Mouse (Mus musculus) ZHBTc4 (cell line): ENCODE results near the gene Satb2.
"Not testable (repeated sequence)": the region's sequence is repeated elsewhere in the genome, so short reads cannot be mapped to it uniquely, and the experiment has no call there.

Experiments
- DNase-seq: peaks from one replicate; pipeline ENCODE4 v3.0.0-alpha.2; 2011; ENCODE audit warnings: low read depth, low spot score

Gene Satb2

GRCm38 (mm10) chr1:56833984-56834900 lies 144.2 kb downstream of the Satb2 start:
- no peak for DNase-seq

- no peak for DNase-seq
Measured at GRCm38 (mm10) chr1:56833307-56833706, 145.1 kb downstream of the Satb2 start.

- DNase-seq: no peak
Measured at GRCm38 (mm10) chr1:56832738-56833137, 145.7 kb downstream of the Satb2 start.

- no peak for DNase-seq
Measured at GRCm38 (mm10) chr1:56822735-56823134, 155.7 kb downstream of the Satb2 start.

GRCm38 (mm10) chr1:56822025-56822424 lies 156.4 kb downstream of the Satb2 start:
- DNase-seq: no peak

GRCm38 (mm10) chr1:56813506-56813905 lies 164.9 kb downstream of the Satb2 start:
- no peak for DNase-seq

- DNase-seq: no peak
Measured at GRCm38 (mm10) chr1:56812961-56813360, 165.5 kb downstream of the Satb2 start.

- no peak for DNase-seq
Measured at GRCm38 (mm10) chr1:56811486-56811885, 167.0 kb downstream of the Satb2 start.

GRCm38 (mm10) chr1:56806006-56806405 lies 172.4 kb downstream of the Satb2 start:
- no peak for DNase-seq

- DNase-seq: no peak
Measured at GRCm38 (mm10) chr1:56800611-56801010, 177.8 kb downstream of the Satb2 start.

GRCm38 (mm10) chr1:56795016-56795608 lies 183.3 kb downstream of the Satb2 start:
- no peak for DNase-seq

GRCm38 (mm10) chr1:56789641-56790040 lies 188.8 kb downstream of the Satb2 start:
- no peak for DNase-seq

- DNase-seq: not testable (repeated sequence)
Measured at GRCm38 (mm10) chr1:56782139-56782538, 196.3 kb downstream of the Satb2 start.

- no peak for DNase-seq
Measured at GRCm38 (mm10) chr1:56764205-56764604, 214.2 kb downstream of the Satb2 start.

GRCm38 (mm10) chr1:56761512-56761911 lies 216.9 kb downstream of the Satb2 start:
- no peak for DNase-seq

GRCm38 (mm10) chr1:56753283-56753682 lies 225.2 kb downstream of the Satb2 start:
- DNase-seq: peak; percentile 38

- no peak for DNase-seq
Measured at GRCm38 (mm10) chr1:56750693-56751092, 227.8 kb downstream of the Satb2 start.

GRCm38 (mm10) chr1:56749629-56750311 lies 228.7 kb downstream of the Satb2 start:
- DNase-seq: no peak

- no peak for DNase-seq
Measured at GRCm38 (mm10) chr1:56748876-56749493, 229.5 kb downstream of the Satb2 start.
